Mouse (Mus musculus) thymus, postnatal 25 days (tissue): ENCODE measurements around the gene Gm19410.

Experiments
- DNase-seq: peaks from one replicate; pipeline ENCODE4 v3.0.0; 2022

The Gm19410 gene

DNA sequence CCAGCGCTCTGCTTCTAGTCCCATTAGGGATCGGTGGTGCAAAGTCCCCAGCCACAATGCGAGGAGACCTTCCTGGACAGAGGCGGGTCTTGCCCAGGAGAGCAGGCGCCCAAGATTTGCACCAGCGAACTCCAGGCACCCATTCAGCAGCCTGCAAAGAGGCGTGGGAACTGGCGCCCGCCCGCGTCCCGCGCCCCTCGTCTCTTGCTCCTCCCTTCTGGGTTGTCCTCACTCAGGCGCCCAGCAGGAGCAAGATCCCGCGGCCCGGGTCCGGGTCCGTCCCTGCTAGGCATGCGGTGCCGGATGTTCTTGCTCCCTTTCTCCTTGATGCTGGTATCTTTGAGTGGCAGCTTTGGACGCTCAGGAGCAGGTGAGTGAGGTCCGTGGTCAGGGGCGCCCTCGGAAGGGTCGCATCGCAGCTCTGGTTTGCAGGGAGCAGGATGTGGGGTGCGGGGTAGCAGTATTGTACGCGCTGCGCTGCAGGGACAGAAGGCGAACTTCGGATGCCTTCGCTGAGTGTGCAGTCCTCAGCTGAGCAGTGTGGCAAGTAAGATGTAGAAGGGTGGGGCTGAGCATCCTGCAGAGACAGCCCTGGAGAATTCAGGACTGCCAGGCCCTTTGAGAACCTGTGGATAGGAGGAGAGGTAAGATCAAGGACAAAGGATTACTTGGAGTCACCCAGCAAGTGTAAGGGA is at the start of gene Gm19410:
Gene Gm19410, plus strand, starts transcription at position 292 of the 695 bp plus-strand sequence.
- DNase-seq, result peak; percentile 1

DNA sequence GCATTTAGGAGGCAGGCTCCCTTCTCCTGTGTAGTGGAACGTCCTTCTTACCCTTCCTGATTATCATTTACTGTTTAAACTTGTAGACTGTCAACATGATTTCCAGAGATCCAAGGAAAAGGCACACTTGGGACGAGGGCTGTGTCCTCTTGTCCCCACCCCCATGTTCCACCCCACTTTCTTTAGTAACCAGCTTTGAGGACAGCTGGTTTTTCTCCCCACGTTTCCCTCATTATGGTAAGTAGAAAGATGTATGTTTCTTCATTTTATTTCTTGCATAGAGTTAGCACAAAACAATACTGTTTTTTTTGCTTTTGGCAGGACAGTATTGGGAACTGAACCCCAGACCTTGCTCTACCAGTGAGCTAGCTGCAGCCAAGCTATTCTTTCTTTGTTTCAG is 34.8 kb upstream of the Gm19410 start:
- no peak for DNase-seq

- DNase-seq, result peak; percentile 6
These were observed 30.2 kb upstream of the Gm19410 start for GRCm38 (mm10) chr8:35735438-35735837.

DNA sequence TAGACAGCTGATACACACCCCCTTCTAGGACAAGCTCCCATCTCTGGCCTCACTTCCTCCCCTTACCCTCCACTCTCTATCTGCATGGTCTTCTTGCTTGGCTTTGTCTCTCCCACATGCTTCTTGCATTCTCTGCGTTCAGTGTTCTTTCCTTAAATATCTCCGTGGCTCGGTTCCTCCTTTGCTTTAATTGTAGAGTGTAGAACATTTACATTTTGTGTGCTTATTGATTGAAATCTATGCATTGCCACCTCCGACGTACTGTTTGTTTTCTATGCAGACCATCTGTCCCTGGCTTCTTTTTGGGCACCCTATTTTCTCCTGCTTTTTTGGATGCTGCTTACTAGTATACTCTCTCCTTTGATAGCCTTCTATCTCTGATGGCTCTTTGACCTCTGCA is 9.4 kb upstream of the Gm19410 start:
- no peak for DNase-seq

DNA sequence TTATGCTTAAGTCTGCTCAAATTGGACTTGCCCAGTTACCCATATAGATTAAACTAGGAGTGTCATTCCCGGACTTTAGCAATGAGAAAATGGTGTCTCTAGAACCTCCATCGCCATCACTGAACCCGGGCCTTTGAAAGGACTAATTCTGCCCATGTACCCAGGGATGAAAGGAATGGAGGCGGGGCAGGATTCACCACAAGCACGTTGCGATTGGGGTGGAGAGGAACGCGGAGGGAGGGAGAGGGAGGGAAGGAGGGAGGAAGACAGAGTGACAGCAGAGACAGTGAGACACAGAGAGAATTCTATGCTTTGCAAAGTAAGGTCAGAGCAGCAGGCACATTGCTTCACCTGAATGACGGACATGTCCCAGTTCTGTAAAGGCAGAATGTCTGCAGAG is 570 bp upstream of the Gm19410 start:
- no peak for DNase-seq

DNA sequence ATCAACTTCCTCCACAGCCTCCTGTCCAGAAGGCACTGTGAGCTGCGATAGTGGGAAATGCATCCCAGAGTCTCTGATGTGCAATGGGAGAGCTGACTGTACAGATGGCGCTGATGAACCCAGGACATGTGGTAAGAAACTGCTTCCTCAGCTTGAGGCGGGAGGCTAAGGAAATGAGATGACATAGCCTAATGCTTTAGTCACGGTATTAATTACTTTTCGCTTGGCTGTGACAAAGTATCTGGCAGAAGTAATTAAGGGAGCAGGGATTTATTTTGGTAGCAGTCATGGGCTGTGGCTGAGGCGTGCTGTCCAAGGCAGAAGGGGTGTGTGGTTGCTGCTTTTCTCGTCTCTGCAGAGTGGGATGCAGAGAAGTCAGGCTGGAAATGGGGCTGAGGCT is 7.9 kb downstream of the Gm19410 start:
- no peak for DNase-seq
